Mouse (Mus musculus) central nervous system, embryonic 11.5 days (tissue): ENCODE data around the gene Cryl1. TPM values are rescaled to one million over a fixed set of nuclear protein-coding genes. Genes with fewer than 3 reads are reported as not detected.

Source experiments
- polyA plus RNA-seq: library from polyadenylated mRNA; depleted of rRNA; stranded (reverse); fragments of >200 nt; gene quantifications from 2 replicates; pipeline ENCODE4 v1.2.3, GENCODE M21; 2012; rRNA removed

The Cryl1 gene
- polyA plus RNA-seq: 6.3 and 12.0 TPM in 2 replicates

DNA sequence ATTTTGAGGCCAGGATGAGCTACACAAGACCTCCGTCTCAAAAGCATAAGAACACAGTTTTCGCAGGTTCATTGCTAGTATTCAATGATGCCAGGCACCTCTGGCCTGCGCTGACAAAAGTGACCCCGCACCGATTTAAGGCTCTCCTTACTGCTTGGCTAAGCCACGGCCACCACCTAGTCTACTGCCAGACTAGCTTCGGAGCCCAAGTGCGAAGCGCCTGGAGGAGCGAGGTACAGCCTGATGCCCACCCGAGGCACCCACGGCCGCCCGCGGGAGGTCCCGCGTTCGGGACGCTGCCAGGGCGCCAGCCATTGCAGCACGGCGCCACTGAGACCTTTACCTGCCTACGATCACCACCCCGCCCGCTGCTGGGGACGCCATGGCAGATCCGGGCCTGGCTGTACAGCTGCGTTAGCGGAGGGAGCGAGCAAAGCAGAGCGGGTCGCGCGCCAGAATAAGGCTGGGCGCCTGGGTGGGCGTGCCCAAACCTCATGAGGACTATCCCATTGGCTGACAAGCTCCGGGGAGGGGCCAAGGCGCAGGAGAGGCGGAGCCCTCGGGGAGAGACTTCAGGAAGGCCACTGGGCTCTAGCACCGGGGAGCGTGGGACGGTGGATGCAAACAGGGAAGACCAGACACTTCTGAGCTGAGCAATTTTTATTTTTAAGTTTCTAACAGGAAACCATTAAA lies at the start of gene Cryl1:
Gene Cryl1 (minus strand): TSS at position 465 of the 693 bp plus-strand sequence.

DNA sequence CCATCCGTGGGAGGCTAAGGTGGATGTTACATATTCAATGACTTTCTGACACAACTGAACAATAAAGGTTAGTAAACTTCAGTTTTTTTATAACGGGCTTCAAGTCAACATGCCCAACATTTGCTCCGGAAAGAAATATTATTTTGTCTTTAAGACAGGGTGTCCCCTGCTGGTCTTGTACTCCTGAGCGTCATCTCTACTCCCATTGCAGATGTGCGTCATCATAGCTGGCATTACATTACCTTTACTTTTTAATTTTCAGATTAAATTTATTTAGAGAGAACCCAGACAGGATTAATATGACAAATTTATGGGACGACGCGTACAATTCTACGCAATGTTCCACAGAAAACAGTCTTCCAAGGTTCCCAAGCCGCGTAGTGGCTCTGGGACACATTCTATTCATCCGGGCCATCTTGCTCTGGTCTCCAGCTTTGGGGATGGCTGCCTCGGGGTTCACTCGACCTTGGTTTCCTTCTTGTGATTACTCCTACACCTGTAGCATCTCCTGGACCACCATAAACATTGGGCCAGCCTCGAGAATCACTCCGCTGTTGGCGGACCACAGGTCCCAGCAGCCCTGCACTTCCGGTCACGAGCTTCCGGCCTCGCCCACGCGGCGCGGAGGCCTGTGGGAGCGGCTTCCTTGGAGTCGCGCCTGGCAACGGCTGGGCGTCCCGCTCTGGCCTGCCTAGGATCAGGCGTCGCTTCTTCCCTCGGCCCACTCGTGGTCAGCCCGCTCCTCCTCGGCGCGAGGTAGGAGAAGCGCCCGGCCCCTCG lies 25.3 kb upstream of the Cryl1 start, which contains the start of gene Ift88:
Gene Ift88 (plus strand): TSS at position 631 of the 780 bp plus-strand sequence.

Other genes starting within 250 kb of the Cryl1 start
- 17.4 and 23.2 TPM in 2 replicates for gene Ift88, start 25.5 kb upstream of the Cryl1 start, polyA plus RNA-seq
- 3.1 and 5.6 TPM in 2 replicates for gene Il17d, start 126.2 kb upstream of the Cryl1 start, polyA plus RNA-seq
- 29.9 and 45.8 TPM in 2 replicates for gene Eef1akmt1, start 173.1 kb upstream of the Cryl1 start, polyA plus RNA-seq